Mouse (Mus musculus) MEL (cell line): Measurements from ENCODE around the gene Dcdc2a. TPM values are rescaled to one million over a fixed set of nuclear protein-coding genes. Genes with fewer than 3 reads are reported as not detected.

Experiments used
- DNase-seq: peaks from one replicate; pipeline ENCODE4 v3.0.0; 2011; ENCODE audit warnings: low read depth, low spot score
- H3K27ac ChIP-seq: 2 replicates; pipeline ENCODE4 v1.5.1; 2012; ENCODE audit warnings: low read depth, mild to moderate bottlenecking, control low read depth, low read length, moderate library complexity; ENCODE audit not compliant: control insufficient read depth
- H3K27me3 ChIP-seq, 2 experiments: fragments of 150-350 bp in 1 of 2; sonication (generic) in 1 of 2; 2 replicates each; pipeline ENCODE4 v1.6.1; 2012; ENCODE audit warnings: low read length in 2 of 2, mild to moderate bottlenecking in 2 of 2, improper control_type of control experiment in 1 of 2, moderate library complexity in 1 of 2; ENCODE audit not compliant: insufficient read depth in 2 of 2, control insufficient read depth in 1 of 2
- H3K36me3 ChIP-seq, 2 experiments: 2 replicates each; pipeline ENCODE4 v1.6.1; 2012 to 2014; ENCODE audit warnings: low read length in 2 of 2, improper control_type of control experiment in 1 of 2, inconsistent platforms in 1 of 2, mild to moderate bottlenecking in 1 of 2; ENCODE audit not compliant: insufficient read depth in 2 of 2, control insufficient read depth in 1 of 2
- H3K4me1 ChIP-seq, 2 experiments: fragments of 150-350 bp in 1 of 2; sonication (generic) in 1 of 2; 2 replicates each; pipeline ENCODE4 v1.6.1; 2012; ENCODE audit warnings: low read length in 2 of 2, improper control_type of control experiment in 1 of 2, mild to moderate bottlenecking in 1 of 2; ENCODE audit not compliant: insufficient read depth in 2 of 2, control insufficient read depth in 1 of 2
- H3K4me3 ChIP-seq, 2 experiments: fragments of 150-350 bp in 1 of 2; sonication (generic) in 1 of 2; 2 replicates each; pipeline ENCODE4 v1.5.1; 2012; ENCODE audit warnings: low read depth in 2 of 2, low read length in 2 of 2, mild to moderate bottlenecking in 2 of 2, moderate library complexity in 2 of 2, control low read depth in 1 of 2, improper control_type of control experiment in 1 of 2; ENCODE audit not compliant: control insufficient read depth in 1 of 2, insufficient read depth in 1 of 2
- H3K79me2 ChIP-seq: 2 replicates; pipeline ENCODE4 v1.6.1; 2012; ENCODE audit warnings: mild to moderate bottlenecking, low read length, moderate library complexity; ENCODE audit not compliant: control insufficient read depth, poor library complexity, insufficient read depth
- H3K9ac ChIP-seq: 2 replicates; pipeline ENCODE4 v1.6.1; 2012; ENCODE audit warnings: low read depth, mild to moderate bottlenecking, control low read depth, low read length, moderate library complexity; ENCODE audit not compliant: control insufficient read depth, poor library complexity, severe bottlenecking
- H3K9me3 ChIP-seq: fragments of 150-350 bp; sonication (generic); replicated peaks from 2 replicates; pipeline ENCODE4 v1.6.1; 2012; ENCODE audit warnings: mild to moderate bottlenecking, low read length, improper control_type of control experiment, moderate library complexity; ENCODE audit not compliant: insufficient read depth
- CHD2 ChIP-seq: IDR thresholded peaks from 2 replicates; pipeline ENCODE4 v1.6.1; 2011; ENCODE audit warnings: low read length, improper control_type of control experiment
- E2F4 ChIP-seq: IDR thresholded peaks from 2 replicates; pipeline ENCODE4 v1.6.1; 2011; ENCODE audit warnings: low read depth, low read length, improper control_type of control experiment, borderline replicate concordance
- ETS1 ChIP-seq: IDR thresholded peaks from 2 replicates; pipeline ENCODE4 v1.6.1; 2012; ENCODE audit warnings: low read depth, mild to moderate bottlenecking, inconsistent platforms, low read length, improper control_type of control experiment, moderate library complexity
- GABPA ChIP-seq: IDR thresholded peaks from 2 replicates; pipeline ENCODE4 v1.6.1; 2012; ENCODE audit warnings: low read depth, mild to moderate bottlenecking, inconsistent platforms, low read length, improper control_type of control experiment, moderate library complexity
- GATA1 ChIP-seq: IDR thresholded peaks from 2 replicates; pipeline ENCODE4 v1.6.1; 2011; ENCODE audit warnings: low read depth, low read length, improper control_type of control experiment
- HCFC1 ChIP-seq: IDR thresholded peaks from 2 replicates; pipeline ENCODE4 v1.6.1; 2012; ENCODE audit warnings: low read depth, mild to moderate bottlenecking, inconsistent platforms, low read length, improper control_type of control experiment, moderate library complexity
- KAT2A ChIP-seq: conservative IDR thresholded peaks from 2 replicates; pipeline ENCODE4 v1.6.1; 2012; ENCODE audit warnings: low read depth, low read length, improper control_type of control experiment, inconsistent platforms
- MAFK ChIP-seq: IDR thresholded peaks from 2 replicates; pipeline ENCODE4 v1.6.1; 2011; ENCODE audit warnings: low read depth, mild to moderate bottlenecking, low read length, improper control_type of control experiment, borderline replicate concordance
- MAZ ChIP-seq: IDR thresholded peaks from 2 replicates; pipeline ENCODE4 v1.6.1; 2012; ENCODE audit warnings: low read depth, mild to moderate bottlenecking, inconsistent platforms, low read length, improper control_type of control experiment
- MEF2A ChIP-seq: IDR thresholded peaks from 2 replicates; pipeline ENCODE4 v1.6.1; 2014; ENCODE audit warnings: low read depth, mild to moderate bottlenecking, inconsistent platforms, low read length, improper control_type of control experiment; ENCODE audit not compliant: poor library complexity, insufficient replicate concordance, severe bottlenecking; ENCODE audit errors: extremely low read depth
- MXI1 ChIP-seq: IDR thresholded peaks from 2 replicates; pipeline ENCODE4 v1.6.1; 2011; ENCODE audit warnings: mild to moderate bottlenecking, low read depth, low read length, improper control_type of control experiment
- MYB ChIP-seq: IDR thresholded peaks from 2 replicates; pipeline ENCODE4 v1.6.1; 2011; ENCODE audit warnings: mild to moderate bottlenecking, low read depth, low read length, improper control_type of control experiment
- NRF1 ChIP-seq: IDR thresholded peaks from 2 replicates; pipeline ENCODE4 v1.6.1; 2014; ENCODE audit warnings: low read depth, mild to moderate bottlenecking, inconsistent platforms, low read length, improper control_type of control experiment, moderate library complexity; ENCODE audit not compliant: poor library complexity, insufficient read depth, severe bottlenecking
- RCOR1 ChIP-seq: IDR thresholded peaks from 2 replicates; pipeline ENCODE4 v1.6.1; 2012; ENCODE audit warnings: low read depth, mild to moderate bottlenecking, inconsistent platforms, low read length, improper control_type of control experiment
- SMC3 ChIP-seq: IDR thresholded peaks from 2 replicates; pipeline ENCODE4 v1.6.1; 2011; ENCODE audit warnings: low read depth, low read length, improper control_type of control experiment
- TCF12 ChIP-seq: IDR thresholded peaks from 2 replicates; pipeline ENCODE4 v1.6.1; 2014; ENCODE audit warnings: low read depth, mild to moderate bottlenecking, inconsistent platforms, low read length, improper control_type of control experiment, moderate library complexity
- ZC3H11A ChIP-seq: IDR thresholded peaks from 2 replicates; pipeline ENCODE4 v1.6.1; 2012; ENCODE audit warnings: low read depth, mild to moderate bottlenecking, inconsistent platforms, low read length, improper control_type of control experiment
- ZMIZ1 ChIP-seq: IDR thresholded peaks from 2 replicates; pipeline ENCODE4 v1.6.1; 2012; ENCODE audit warnings: low read depth, mild to moderate bottlenecking, inconsistent platforms, low read length, improper control_type of control experiment, moderate library complexity
- ZNF384 ChIP-seq: IDR thresholded peaks from 2 replicates; pipeline ENCODE4 v1.6.1; 2012; ENCODE audit warnings: low read depth, mild to moderate bottlenecking, inconsistent platforms, low read length, improper control_type of control experiment
- polyA plus RNA-seq, 2 experiments: library from polyadenylated mRNA; stranded (reverse) in 1 of 2; unstranded in 1 of 2; fragments of >175 nt in 1 of 2; fragments of >200 nt in 1 of 2; gene quantifications; 2 replicates each; pipeline versions ENCODE4 v1.2.1 to v1.2.4; 2012; ENCODE audit warnings: low replicate concordance in 2 of 2, low read depth in 1 of 2; ENCODE audit not compliant: insufficient read length in 2 of 2, insufficient read depth in 1 of 2, missing spikeins in 1 of 2
- total RNA-seq: library from RNA; depleted of rRNA; stranded (reverse); fragments of 300-350 nt; gene quantifications from 2 replicates; pipeline ENCODE4 v1.2.3, GENCODE M21; 2012

Gene Dcdc2a
- total and polyA plus RNA-seq, 3 experiments = not detected

GRCm38 (mm10) chr13:25127216-25127615 lies 71.4 kb downstream of the Dcdc2a start:
- H3K4me1 ChIP-seq = no peaks in the 10 kb centered on the region
- no peaks in the 10 kb centered on the region for H3K9me3 ChIP-seq
- no peak overlapping the region for H3K4me3 ChIP-seq
- TF ChIP-seq MAZ (no peak), RCOR1 (no peak), SMC3 (no peak), E2F4 (no peak), ZNF384 (no peak), GABPA (no peak), GATA1 (no peak), HCFC1 (no peak), NRF1 (no peak), MYB (no peak)
- H3K9ac ChIP-seq = no peak overlapping the region
- DNase-seq = no peak
- no peaks in the 10 kb centered on the region for H3K27me3 ChIP-seq
- no peaks in the 10 kb centered on the region for H3K36me3 ChIP-seq
- H3K27ac ChIP-seq = no peak overlapping the region
- no peaks in the 10 kb centered on the region for H3K79me2 ChIP-seq

GRCm38 (mm10) chr13:25127806-25128205 lies 72.0 kb downstream of the Dcdc2a start:
- H3K4me3 ChIP-seq = no peak overlapping the region
- no peaks in the 10 kb centered on the region for H3K4me1 ChIP-seq
- no peaks in the 10 kb centered on the region for H3K9me3 ChIP-seq
- no peaks in the 10 kb centered on the region for H3K79me2 ChIP-seq
- no peak for DNase-seq
- no peak overlapping the region for H3K27ac ChIP-seq
- no peak overlapping the region for H3K9ac ChIP-seq
- H3K36me3 ChIP-seq = no peaks in the 10 kb centered on the region
- TF ChIP-seq GABPA (no peak), NRF1 (no peak), MXI1 (no peak), TCF12 (no peak), RCOR1 (no peak), MEF2A (no peak), MAFK (no peak), ETS1 (no peak), MYB (no peak), ZMIZ1 (no peak), CHD2 (no peak), E2F4 (no peak), ZC3H11A (no peak), KAT2A (no peak), ZNF384 (no peak)
- H3K27me3 ChIP-seq = no peaks in the 10 kb centered on the region
